Mouse (Mus musculus): ENCODE data around the gene Prps1l3. TPM values are rescaled to one million over a fixed set of nuclear protein-coding genes. Genes with fewer than 3 reads are reported as not detected.

The Prps1l3 gene
- polyA plus RNA-seq, 1 experiment from 2014 or later: 53.3 TPM

GRCm38 (mm10) chr12:57285303-57286059 lies 55.3 kb downstream of the Prps1l3 start:
- no peak for DNase-seq (ENCODE audit: low spot score)

More at GRCm38 (mm10) chr12:57285303-57286059, 55.3 kb downstream of the Prps1l3 start:
- Histone ChIP-seq H3K4me3 (ENCODE audit: low read depth, low read length) (no peak overlapping the region), H3K9ac (ENCODE audit: low read depth, low read length) (no peak overlapping the region), H3K4me2 (ENCODE audit: low read depth, low read length) (no peak overlapping the region), H3K27me3 (replicated peaks; ENCODE audit: control insufficient read depth, insufficient read depth, low read length) (no peaks in the 10 kb centered on the region), H3K27ac (replicated peaks; ENCODE audit: low read depth, low read length) (no peak overlapping the region), H3K36me3 (ENCODE audit: control insufficient read depth, insufficient read depth, low read length) (no peaks in the 10 kb centered on the region), H3K4me1 (ENCODE audit: control insufficient read depth, insufficient read depth, low read length) (no peaks in the 10 kb centered on the region), H3K9me3 (ENCODE audit: control insufficient read depth, low read length) (no peaks in the 10 kb centered on the region)
- no peak for ATAC-seq (ENCODE audit: low read depth)
- WGBS: 68% methylated on average over 5 of the region's 5 CpGs

Other genes with a start within 250 kb of the Prps1l3 start
- 0.58 and 0.73 TPM in 2 replicates for gene Slc25a21, start 32.9 kb upstream of the Prps1l3 start, polyA plus RNA-seq (2014; fragmentation: Nextera tagmentation; extraction: Ambion mirVana)
- 6.9 and 8.7 TPM in 2 replicates for gene Mipol1, start within 50 bp of the Prps1l3 start, polyA plus RNA-seq (2014; fragmentation: Nextera tagmentation; extraction: Ambion mirVana)